Mouse (Mus musculus) inflammation-experienced regulatory T-cells (primary cell): Measurements from ENCODE around the gene Sppl3. TPM values are rescaled to one million over a fixed set of nuclear protein-coding genes. Genes with fewer than 3 reads are reported as not detected.

Experiments
- polyA plus RNA-seq, 2 experiments: library from polyadenylated mRNA; unstranded; fragments of 100-300 nt; shearing (Covaris generic); gene quantifications; one replicate each; pipeline ENCODE4 v1.2.1; 2017

Sppl3 gene
- 10 to 100 TPM; 59.1 to 69.8 TPM for polyA plus RNA-seq

DNA sequence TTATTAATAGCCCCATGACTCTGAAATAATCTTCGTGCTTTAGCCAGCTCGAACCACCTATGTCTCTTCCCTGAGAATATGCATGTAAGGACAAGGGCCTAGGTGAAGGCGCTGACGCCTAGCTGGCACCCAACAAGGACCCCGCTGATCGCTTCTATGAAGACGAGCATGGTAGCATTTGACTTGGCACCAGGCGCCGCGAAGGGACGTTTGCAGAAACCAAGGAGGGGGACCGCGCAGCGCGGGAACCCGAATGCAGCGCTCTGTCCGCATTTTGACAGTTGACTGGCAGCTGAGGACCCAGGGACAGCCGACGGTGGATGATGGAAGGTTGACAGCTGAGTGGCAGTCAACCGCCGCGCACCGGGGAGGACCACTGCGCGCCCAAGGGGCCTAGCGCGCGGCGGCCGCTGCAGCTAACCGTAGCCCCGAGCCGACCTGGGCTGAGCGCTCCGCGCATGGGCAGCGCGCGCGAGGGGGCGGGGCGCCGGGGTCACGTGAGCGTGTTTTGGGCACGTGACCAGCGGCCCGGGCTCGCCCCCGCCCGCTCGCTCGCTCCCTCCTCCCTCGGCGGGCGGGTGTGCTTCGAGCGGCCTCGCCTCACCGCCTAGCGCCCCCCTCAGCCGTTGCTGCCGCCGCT lies at the start of gene Sppl3:
Gene Sppl3, plus strand, starts transcription at position 561 of the 640 bp plus-strand sequence.

DNA sequence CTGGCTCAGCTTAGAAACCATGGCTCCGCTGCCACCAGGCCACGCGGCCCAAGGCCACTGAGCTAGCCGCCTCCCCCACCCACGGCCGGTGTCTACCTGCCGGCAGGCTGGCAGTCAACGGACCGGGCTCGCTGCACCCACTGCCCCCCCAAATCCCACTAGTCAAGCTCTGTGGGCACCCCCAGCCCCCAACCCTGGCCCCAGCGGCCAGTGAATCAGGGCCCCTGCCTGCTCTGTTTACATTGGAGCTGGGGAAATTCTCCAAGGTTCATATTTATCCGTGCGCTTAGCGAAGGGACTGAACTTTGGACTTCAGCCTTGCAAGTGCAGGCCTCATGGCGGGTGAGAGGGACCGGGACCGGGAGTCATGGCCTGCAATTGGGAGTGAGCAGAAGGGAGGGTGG lies 40.1 kb upstream of the Sppl3 start, which contains the start of gene Hnf1a:
Gene Hnf1a, minus strand, starts transcription at position 271 of the 404 bp plus-strand sequence.

DNA sequence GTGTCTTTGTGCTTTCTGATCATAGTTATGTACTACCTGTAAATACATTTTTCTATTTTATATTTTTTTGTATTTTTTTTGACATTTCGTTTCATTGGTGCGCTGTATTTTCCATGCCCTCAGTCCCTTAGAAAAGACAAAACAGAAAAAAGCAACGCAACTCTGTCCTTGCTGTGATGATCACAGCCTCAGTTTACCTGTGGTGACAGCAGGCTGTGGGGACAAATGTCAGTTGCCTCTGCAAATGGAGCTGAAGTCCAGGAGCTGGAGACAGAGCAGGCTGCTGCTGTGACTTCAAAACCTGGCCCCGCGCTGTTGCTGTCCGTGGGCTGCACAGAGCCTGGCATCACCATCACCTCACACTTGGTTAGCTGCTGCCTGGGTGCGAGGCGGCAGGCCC lies 87.3 kb downstream of the Sppl3 start, which contains the start of gene Gm10401:
Gene Gm10401, minus strand, starts transcription at position 101 of the 400 bp plus-strand sequence.

DNA sequence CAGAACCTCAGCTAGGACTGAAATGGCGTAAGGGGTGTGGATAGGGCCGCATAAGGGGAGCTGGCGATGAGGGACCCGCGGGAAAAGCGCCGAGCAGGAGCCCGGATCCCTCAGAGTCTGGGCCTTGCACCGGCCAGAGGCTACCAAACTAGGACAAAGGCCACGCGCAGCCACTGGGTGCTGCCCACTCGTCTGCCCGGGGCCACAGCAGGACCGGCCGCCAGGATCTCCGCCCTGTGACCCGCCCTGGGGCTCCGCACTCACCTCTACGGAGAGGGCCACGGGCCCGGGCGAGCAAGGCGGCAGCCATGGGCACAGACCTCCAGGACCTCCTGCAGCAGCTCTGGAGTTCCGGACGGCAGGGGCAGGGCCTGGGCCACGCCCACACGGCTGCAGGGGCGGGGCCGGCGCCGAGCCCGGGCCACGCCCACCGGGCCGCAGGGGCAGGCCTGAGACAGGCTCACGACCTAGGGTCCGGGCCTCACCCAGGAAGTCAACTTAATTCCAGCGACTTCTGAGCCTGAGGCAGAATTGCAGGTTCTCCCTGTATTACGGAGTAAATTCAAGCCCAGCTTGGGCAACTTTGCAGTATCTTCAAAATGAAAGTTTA lies 108.1 kb downstream of the Sppl3 start, which contains the start of gene Acads:
Gene Acads, minus strand, starts transcription at position 386 of the 610 bp plus-strand sequence.

DNA sequence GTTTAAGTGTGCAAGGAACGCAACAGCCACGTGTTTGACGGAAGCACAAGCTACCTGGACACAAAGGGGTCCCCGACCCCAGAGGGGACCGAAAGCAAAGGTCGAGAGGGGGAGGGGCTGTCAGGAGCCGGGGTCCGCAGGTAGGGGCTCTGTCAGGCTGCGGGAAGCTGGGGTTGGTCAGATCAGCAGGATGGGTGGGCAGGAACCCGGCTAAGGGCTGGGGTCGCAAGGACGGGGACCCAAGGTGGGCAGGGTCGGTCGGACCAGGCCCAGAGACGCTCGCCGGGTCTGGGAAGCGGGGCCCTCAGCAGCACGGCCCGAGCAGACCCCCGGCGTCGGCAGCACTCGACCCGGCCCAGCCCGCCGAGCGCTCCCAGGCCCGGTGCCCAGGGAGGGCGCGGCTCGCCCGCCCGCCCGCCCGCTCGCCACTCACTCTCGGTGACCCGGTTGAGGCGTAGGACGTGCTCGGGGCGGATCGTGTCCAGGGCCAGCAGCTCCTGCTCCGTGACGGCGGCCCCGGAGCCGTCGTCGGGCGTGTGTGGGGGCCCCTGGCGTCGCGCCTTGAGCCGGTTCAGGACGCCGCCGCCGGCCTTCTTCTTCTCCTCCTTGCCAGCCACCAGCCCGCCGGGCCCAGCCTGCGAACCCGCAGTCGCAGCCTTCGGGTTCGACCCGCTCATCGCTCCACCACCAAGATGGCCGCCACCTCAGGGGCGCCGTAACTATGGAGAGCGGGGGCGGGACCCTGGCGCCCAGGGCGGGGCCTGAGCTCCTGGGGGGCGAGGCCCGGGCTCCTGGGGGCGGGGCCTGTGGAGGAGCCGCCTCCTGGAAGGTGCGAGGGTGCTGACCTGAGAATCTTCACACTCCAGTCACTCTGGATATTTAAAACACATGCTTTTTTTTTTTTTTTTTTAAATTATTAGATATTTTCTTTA lies 123.6 kb downstream of the Sppl3 start, which contains the start of gene Unc119b:
Gene Unc119b, minus strand, starts transcription at position 742 of the 932 bp plus-strand sequence.

Other genes starting within 250 kb of the Sppl3 start
- 100 to 1,000 TPM; 145 to 166 TPM for gene Ankrd13a, start 236.5 kb upstream of the Sppl3 start, polyA plus RNA-seq
- 100 to 1,000 TPM; 124 to 136 TPM for gene Git2, start 235.6 kb upstream of the Sppl3 start, polyA plus RNA-seq
- 10 to 100 TPM; 63.0 to 63.3 TPM for gene 1500011B03Rik, start 187.7 kb upstream of the Sppl3 start, polyA plus RNA-seq
- 1 to 10 TPM in 1 of 2 experiments, under 1 TPM in 1; 0.16 to 1.2 TPM for gene 4930519G04Rik, start 157.5 kb upstream of the Sppl3 start, polyA plus RNA-seq
- under 1 TPM in 1 of 2 experiments, not detected in 1; 0.33 TPM for gene Gm9936, start 152.5 kb upstream of the Sppl3 start, polyA plus RNA-seq
- gene Oasl2, start 114.2 kb upstream of the Sppl3 start, polyA plus RNA-seq, result 10 to 100 TPM; 11.3 to 19.1 TPM
- gene Oasl1, start 87.9 kb upstream of the Sppl3 start, polyA plus RNA-seq, result 1 to 10 TPM; 4.0 to 7.8 TPM
- gene 2210016L21Rik, start 69.0 kb upstream of the Sppl3 start, polyA plus RNA-seq, result 10 to 100 TPM; 44.4 to 51.4 TPM
- under 1 TPM in 1 of 2 experiments, not detected in 1; 0.11 TPM for gene Hnf1a, start 40.0 kb upstream of the Sppl3 start, polyA plus RNA-seq
- 1 to 10 TPM in 1 of 2 experiments, not detected in 1; 4.3 TPM for gene Gm10401, start 87.2 kb downstream of the Sppl3 start, polyA plus RNA-seq
- gene Acads, start 108.2 kb downstream of the Sppl3 start, polyA plus RNA-seq, result 10 to 100 TPM; 29.1 to 35.3 TPM
- 10 to 100 TPM; 55.6 to 59.5 TPM for gene Unc119b, start 123.8 kb downstream of the Sppl3 start, polyA plus RNA-seq
- gene Mlec, start 147.0 kb downstream of the Sppl3 start, polyA plus RNA-seq, result 10 to 100 TPM; 79.0 to 95.9 TPM
- not detected for gene Cabp1, start 183.2 kb downstream of the Sppl3 start, polyA plus RNA-seq
- 100 to 1,000 TPM; 180 to 186 TPM for gene Pop5, start 224.7 kb downstream of the Sppl3 start, polyA plus RNA-seq